Mouse (Mus musculus) CH12.LX (cell line): ENCODE data around the gene Rsph10b. TPM values are rescaled to one million over a fixed set of nuclear protein-coding genes. Genes with fewer than 3 reads are reported as not detected.
A peak's percentile ranks its signal among the peaks of the same experiment; 100 is the strongest.

Source experiments
- DNase-seq: peaks from one replicate; pipeline ENCODE4 v3.0.0-alpha.2; 2013; ENCODE audit errors: extremely low read depth
- H3K27ac ChIP-seq: 2 replicates; pipeline ENCODE4 v1.5.1; 2012; ENCODE audit warnings: low read depth, mild to moderate bottlenecking, control low read depth, moderate library complexity; ENCODE audit not compliant: insufficient read depth
- H3K27me3 ChIP-seq: replicated peaks from 2 replicates; pipeline ENCODE3; 2012; ENCODE audit warnings: inconsistent platforms
- H3K36me3 ChIP-seq, 2 experiments: replicated peaks in 1 of 2; 2 replicates each; pipeline versions ENCODE3 to v1.6.1; 2012; ENCODE audit warnings: inconsistent platforms in 1 of 2, low read length in 1 of 2, mild to moderate bottlenecking in 1 of 2, mixed read lengths in 1 of 2, moderate library complexity in 1 of 2; ENCODE audit not compliant: control insufficient read depth in 1 of 2, insufficient read depth in 1 of 2
- H3K4me1 ChIP-seq, 2 experiments: 2 replicates each; pipeline ENCODE4 v1.6.1; 2012; ENCODE audit warnings: inconsistent platforms in 1 of 2, moderate library complexity in 1 of 2; ENCODE audit not compliant: insufficient read depth in 2 of 2, control insufficient read depth in 1 of 2
- H3K4me2 ChIP-seq: 2 replicates; pipeline ENCODE4 v1.6.1; 2012; ENCODE audit warnings: low read depth, mild to moderate bottlenecking, control low read depth; ENCODE audit not compliant: poor library complexity, insufficient read depth, severe bottlenecking
- H3K4me3 ChIP-seq, 3 experiments: fragments of 150-350 bp in 1 of 3; sonication (generic) in 1 of 3; replicated peaks in 1 of 3; 2 replicates each; pipeline versions ENCODE3 to v1.5.1; 2011 to 2012; ENCODE audit warnings: low read depth in 2 of 3, low read length in 2 of 3, mild to moderate bottlenecking in 2 of 3, moderate library complexity in 2 of 3, control low read depth in 1 of 3, improper control_type of control experiment in 1 of 3, inconsistent platforms in 1 of 3, mixed read lengths in 1 of 3; ENCODE audit not compliant: poor library complexity in 1 of 3
- H3K79me2 ChIP-seq: replicated peaks from 2 replicates; pipeline ENCODE4 v1.6.1; 2012; ENCODE audit warnings: mild to moderate bottlenecking, moderate library complexity; ENCODE audit not compliant: control insufficient read depth, poor library complexity, insufficient read depth, severe bottlenecking; ENCODE audit errors: extremely low read depth
- H3K9ac ChIP-seq: 2 replicates; pipeline ENCODE4 v1.6.1; 2012; ENCODE audit warnings: low read depth, mild to moderate bottlenecking, control low read depth, moderate library complexity; ENCODE audit not compliant: insufficient read depth
- H3K9me3 ChIP-seq: replicated peaks from 2 replicates; pipeline ENCODE3; 2012; ENCODE audit warnings: low read length, inconsistent platforms, mixed read lengths
- BHLHE40 ChIP-seq: IDR thresholded peaks from 2 replicates; pipeline ENCODE4 v1.6.1; 2011; ENCODE audit warnings: mild to moderate bottlenecking, low read depth, low read length, improper control_type of control experiment
- CTCF ChIP-seq, 2 experiments: IDR thresholded peaks in 1 of 2; conservative IDR thresholded peaks in 1 of 2; 2 replicates each; pipeline ENCODE4 v1.5.1; 2011 to 2012; ENCODE audit warnings: low read depth in 2 of 2, low read length in 2 of 2, improper control_type of control experiment in 1 of 2, inconsistent platforms in 1 of 2, mild to moderate bottlenecking in 1 of 2, moderate library complexity in 1 of 2
- E2F4 ChIP-seq: IDR thresholded peaks from 2 replicates; pipeline ENCODE4 v1.6.1; 2011; ENCODE audit warnings: low read depth, low read length, improper control_type of control experiment; ENCODE audit not compliant: insufficient replicate concordance
- ELF1 ChIP-seq: IDR thresholded peaks from 2 replicates; pipeline ENCODE4 v1.6.1; 2014; ENCODE audit warnings: low read depth, mild to moderate bottlenecking, inconsistent platforms, low read length, improper control_type of control experiment
- EP300 ChIP-seq: IDR thresholded peaks from 2 replicates; pipeline ENCODE4 v1.6.1; 2011; ENCODE audit warnings: low read length, improper control_type of control experiment
- IRF4 ChIP-seq: IDR thresholded peaks from 2 replicates; pipeline ENCODE4 v1.6.1; 2014; ENCODE audit warnings: low read depth, mild to moderate bottlenecking, inconsistent platforms, low read length, improper control_type of control experiment
- JUN ChIP-seq: IDR thresholded peaks from 2 replicates; pipeline ENCODE4 v1.6.1; 2011; ENCODE audit warnings: low read depth, mild to moderate bottlenecking, low read length, improper control_type of control experiment, moderate library complexity; ENCODE audit not compliant: insufficient read depth
- KAT2A ChIP-seq: IDR thresholded peaks from 2 replicates; pipeline ENCODE4 v1.6.1; 2012; ENCODE audit warnings: low read length, improper control_type of control experiment, inconsistent platforms; ENCODE audit not compliant: insufficient replicate concordance
- MAZ ChIP-seq: IDR thresholded peaks from 2 replicates; pipeline ENCODE4 v1.6.1; 2012; ENCODE audit warnings: low read depth, mild to moderate bottlenecking, inconsistent platforms, low read length, improper control_type of control experiment, moderate library complexity
- MEF2A ChIP-seq: IDR thresholded peaks from 2 replicates; pipeline ENCODE4 v1.6.1; 2014; ENCODE audit warnings: low read depth, mild to moderate bottlenecking, inconsistent platforms, low read length, improper control_type of control experiment, borderline replicate concordance
- MXI1 ChIP-seq: IDR thresholded peaks from 2 replicates; pipeline ENCODE4 v1.6.1; 2011; ENCODE audit warnings: mild to moderate bottlenecking, low read depth, low read length, improper control_type of control experiment
- NRF1 ChIP-seq: IDR thresholded peaks from 2 replicates; pipeline ENCODE4 v1.6.1; 2014; ENCODE audit warnings: low read depth, mild to moderate bottlenecking, inconsistent platforms, low read length, improper control_type of control experiment, moderate library complexity
- PAX5 ChIP-seq: IDR thresholded peaks from 2 replicates; pipeline ENCODE4 v1.6.1; 2012; ENCODE audit warnings: low read length, inconsistent platforms, mixed read lengths
- RAD21 ChIP-seq: IDR thresholded peaks from 2 replicates; pipeline ENCODE4 v1.6.1; 2011; ENCODE audit warnings: low read depth, mild to moderate bottlenecking, low read length, improper control_type of control experiment, moderate library complexity
- SMC3 ChIP-seq: IDR thresholded peaks from 2 replicates; pipeline ENCODE4 v1.6.1; 2011; ENCODE audit warnings: low read depth, low read length, improper control_type of control experiment
- TBP ChIP-seq: conservative IDR thresholded peaks from 2 replicates; pipeline ENCODE4 v1.6.1; 2011; ENCODE audit warnings: low read depth, low read length, improper control_type of control experiment
- TCF12 ChIP-seq: IDR thresholded peaks from 2 replicates; pipeline ENCODE4 v1.6.1; 2014; ENCODE audit warnings: low read depth, mild to moderate bottlenecking, inconsistent platforms, low read length, improper control_type of control experiment
- USF1 ChIP-seq: IDR thresholded peaks from 2 replicates; pipeline ENCODE4 v1.6.1; 2014; ENCODE audit warnings: low read depth, mild to moderate bottlenecking, inconsistent platforms, low read length, improper control_type of control experiment
- ZMIZ1 ChIP-seq: IDR thresholded peaks from 2 replicates; pipeline ENCODE4 v1.6.1; 2012; ENCODE audit warnings: low read depth, mild to moderate bottlenecking, inconsistent platforms, low read length, improper control_type of control experiment
- dilution Hi-C: fragments of 300-500 bp; cut with MboI; formaldehyde crosslinking; loops from 2 replicates; pipeline ENCODE4 v1.14.3; 2020; ENCODE audit warnings: low sequenced_read_pairs; ENCODE audit not compliant: extremely low pct_unique_long_range_greater_than_20kb, extremely low pct_ligation_motif_present
- in situ Hi-C: fragments of 300-500 bp; cut with MboI; formaldehyde crosslinking; loops from 3 replicates; pipeline ENCODE4 v1.14.3; 2019; ENCODE audit warnings: low sequenced_read_pairs, low pct_ligation_motif_present, low pct_unique_long_range_greater_than_20kb, mixed read lengths
- polyA plus RNA-seq: library from polyadenylated mRNA; unstranded; fragments of >175 nt; gene quantifications from 2 replicates; pipeline ENCODE4 v1.2.1, GENCODE M21; 2012; ENCODE audit warnings: low read depth; ENCODE audit not compliant: insufficient read length
- total RNA-seq, 2 experiments: library from RNA; depleted of rRNA; stranded (reverse); fragments of 300-350 nt in 1 of 2; fragments of >200 nt in 1 of 2; gene quantifications; 2 replicates each; pipeline ENCODE4 v1.2.3; 2012 to 2014

The Rsph10b gene
- total and polyA plus RNA-seq, 3 experiments: 0.28 to 0.31 (median 0.30) TPM

- TF ChIP-seq EP300: no peak
Measured at GRCm38 (mm10) chr5:143909417-143910400, 23.1 kb upstream of the Rsph10b start, which contains the start of the genes Aimp2 and Pms2 (continued).

DNA sequence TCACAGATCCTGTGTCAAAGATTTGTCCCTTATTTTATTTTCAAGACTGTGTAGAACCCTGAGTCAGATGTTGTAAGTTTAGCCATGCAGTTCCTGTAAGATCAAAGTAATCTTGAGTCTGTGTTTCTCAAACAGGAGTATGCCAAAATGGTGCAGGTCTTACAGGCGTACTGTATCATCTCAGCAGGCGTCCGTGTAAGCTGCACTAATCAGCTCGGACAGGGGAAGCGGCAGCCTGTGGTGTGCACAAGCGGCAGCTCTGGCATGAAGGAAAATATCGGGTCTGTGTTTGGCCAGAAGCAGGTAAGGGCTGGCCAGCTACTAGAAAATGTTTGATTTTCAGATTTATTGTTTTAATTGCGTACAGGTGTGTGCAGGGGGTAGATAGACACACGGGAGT is 16.6 kb upstream of the Rsph10b start:
- H3K27ac ChIP-seq: no peak overlapping the region
- peaks cover 0 to under 1% of the 10 kb centered on the region in 2 experiments; a peak in 1 of 4 replicates for H3K4me1 ChIP-seq
- H3K27me3 ChIP-seq: no peaks in the 10 kb centered on the region
- H3K9me3 ChIP-seq: no peaks in the 10 kb centered on the region
- dilution Hi-C loops: no loop called here
- in situ Hi-C loops: no loop called here
- H3K36me3 ChIP-seq: peaks cover 46 to 78% of the 10 kb centered on the region in 2 experiments
- no peak for TF ChIP-seq ELF1
- no peak for TF ChIP-seq BHLHE40
- TF ChIP-seq MXI1: no peak
- TF ChIP-seq SMC3: no peak
- no peak for TF ChIP-seq E2F4
- TF ChIP-seq JUN: no peak
- no peak for TF ChIP-seq USF1
- no peak for TF ChIP-seq KAT2A
- no peak for TF ChIP-seq TBP
- TF ChIP-seq TCF12: no peak
- TF ChIP-seq IRF4: no peak
- no peak for TF ChIP-seq EP300
- no peak for TF ChIP-seq CTCF (conservative IDR thresholded peaks at IDR 0.05 in 1 of 2, IDR thresholded peaks at IDR 0.05 in 1 of 2; ENCODE audit: low read depth in 2 of 2, low read length in 2 of 2)
- no peak for TF ChIP-seq ZMIZ1
- no peak for TF ChIP-seq PAX5
- TF ChIP-seq MEF2A: no peak
- H3K4me3 ChIP-seq: no peak overlapping the region
- H3K4me2 ChIP-seq: no peak overlapping the region
- H3K79me2 ChIP-seq: peaks cover 20% of the 10 kb centered on the region
- DNase-seq: no peak
- H3K9ac ChIP-seq: no peak overlapping the region

- peak; percentile 46 for DNase-seq
- H3K4me2 ChIP-seq: no peak overlapping the region
- in situ Hi-C loops (no loop called here), dilution Hi-C loops (no loop called here)
- H3K9ac ChIP-seq: no peak overlapping the region
- H3K27me3 ChIP-seq: no peaks in the 10 kb centered on the region
- no peaks in the 10 kb centered on the region for H3K9me3 ChIP-seq
- TF ChIP-seq KAT2A (no peak), SMC3 (peak; percentile 62), MAZ (no peak), NRF1 (no peak), RAD21 (peak; percentile 75), CTCF (conservative IDR thresholded peaks at IDR 0.05 in 1 of 2, IDR thresholded peaks at IDR 0.05 in 1 of 2; ENCODE audit: low read depth in 2 of 2, low read length in 2 of 2) (peak in 1 of 2 experiments; percentile 78; a peak in 3 of 4 replicates), USF1 (no peak)
- TF ChIP-seq, all 38 proteins: peak for 3
- Histone ChIP-seq H3K27ac (no peak overlapping the region), H3K4me3 (no peak overlapping the region), H3K79me2 (peaks cover 9% of the 10 kb centered on the region), H3K4me1 (no peaks in the 10 kb centered on the region), H3K36me3 (peaks cover 52 to 83% of the 10 kb centered on the region in 2 experiments)
Measured at GRCm38 (mm10) chr5:143917418-143917817, 15.4 kb upstream of the Rsph10b start.
